Mouse (Mus musculus): ENCODE data around the gene Slu7. TPM values are rescaled to one million over a fixed set of nuclear protein-coding genes. Genes with fewer than 3 reads are reported as not detected.

Slu7 gene
- polyA plus RNA-seq, 1 experiment, result 2.3 TPM

- Histone ChIP-seq H3K36me3 (ENCODE audit: control insufficient read depth, insufficient read depth, low read length) (no peaks in the 10 kb centered on the region), H3K27ac (ENCODE audit: insufficient read depth, low read depth, low read length) (peak within 1 kb of the TSS; percentile 53), H3K4me1 (ENCODE audit: control insufficient read depth, insufficient read depth, insufficient read length, low read length) (peaks cover 5% of the 10 kb centered on the region), H3K27me3 (ENCODE audit: control insufficient read depth, insufficient read depth, low read length) (no peaks in the 10 kb centered on the region), H3K4me3 (ENCODE audit: low read depth, low read length) (peak within 1 kb of the TSS; percentile 66)
- TF ChIP-seq CTCF (IDR thresholded peaks at IDR 0.05; ENCODE audit: extremely low read depth, insufficient read length, insufficient replicate concordance, low read depth, low read length), result no peak
- no peak for TF ChIP-seq POLR2A (IDR thresholded peaks at IDR 0.05; ENCODE audit: low read depth, low read length)
- WGBS, result 2% methylated on average over 24 of the region's 24 CpGs
Measured at GRCm38 (mm10) chr11:43474225-43474774, 40.8 kb downstream of the Slu7 start, which contains the start of gene C1qtnf2. Gene C1qtnf2, plus strand, starts transcription at chr11:43474276.

GRCm38 (mm10) chr11:43479376-43479775, 45.8 kb downstream of the Slu7 start:
- Histone ChIP-seq H3K27ac (ENCODE audit: insufficient read depth, low read depth, low read length) (no peak overlapping the region), H3K27me3 (ENCODE audit: control insufficient read depth, insufficient read depth, low read length) (no peaks in the 10 kb centered on the region), H3K36me3 (ENCODE audit: control insufficient read depth, insufficient read depth, low read length) (no peaks in the 10 kb centered on the region), H3K4me1 (ENCODE audit: control insufficient read depth, insufficient read depth, insufficient read length, low read length) (0 out of 2 replicates have a peak, but pooled peaks cover 2% of the 10 kb centered on the region), H3K4me3 (ENCODE audit: low read depth, low read length) (no peak overlapping the region)
- WGBS, result 83% methylated on average over 3 of the region's 3 CpGs
- TF ChIP-seq POLR2A (IDR thresholded peaks at IDR 0.05; ENCODE audit: low read depth, low read length) (no peak), CTCF (IDR thresholded peaks at IDR 0.05; ENCODE audit: extremely low read depth, insufficient read length, insufficient replicate concordance, low read depth, low read length) (no peak)

- H3K27ac ChIP-seq (ENCODE audit: insufficient read depth, low read depth, low read length), result no peak overlapping the region
- H3K27me3 ChIP-seq (ENCODE audit: control insufficient read depth, insufficient read depth, low read length), result no peaks in the 10 kb centered on the region
- no peaks in the 10 kb centered on the region for H3K4me1 ChIP-seq (ENCODE audit: control insufficient read depth, insufficient read depth, insufficient read length, low read length)
- no peak overlapping the region for H3K4me3 ChIP-seq (ENCODE audit: low read depth, low read length)
- TF ChIP-seq POLR2A (IDR thresholded peaks at IDR 0.05; ENCODE audit: low read depth, low read length) (no peak), CTCF (IDR thresholded peaks at IDR 0.05; ENCODE audit: extremely low read depth, insufficient read length, insufficient replicate concordance, low read depth, low read length) (no peak)
- WGBS, result 35% methylated on average over 5 of the region's 5 CpGs
- H3K36me3 ChIP-seq (ENCODE audit: control insufficient read depth, insufficient read depth, low read length), result no peaks in the 10 kb centered on the region
Measured at GRCm38 (mm10) chr11:43480561-43480960, 47.0 kb downstream of the Slu7 start.

GRCm38 (mm10) chr11:43481672-43482522, 48.4 kb downstream of the Slu7 start:
- H3K4me1 ChIP-seq (ENCODE audit: control insufficient read depth, insufficient read depth, insufficient read length, low read length), result no peaks in the 10 kb centered on the region
- 33% methylated on average over 3 of the region's 3 CpGs for WGBS
- no peak overlapping the region for H3K27ac ChIP-seq (ENCODE audit: insufficient read depth, low read depth, low read length)
- H3K36me3 ChIP-seq (ENCODE audit: control insufficient read depth, insufficient read depth, low read length), result no peaks in the 10 kb centered on the region
- no peak overlapping the region for H3K4me3 ChIP-seq (ENCODE audit: low read depth, low read length)
- no peak for TF ChIP-seq POLR2A (IDR thresholded peaks at IDR 0.05; ENCODE audit: low read depth, low read length)
- no peak for TF ChIP-seq CTCF (IDR thresholded peaks at IDR 0.05; ENCODE audit: extremely low read depth, insufficient read length, insufficient replicate concordance, low read depth, low read length)
- no peaks in the 10 kb centered on the region for H3K27me3 ChIP-seq (ENCODE audit: control insufficient read depth, insufficient read depth, low read length)

GRCm38 (mm10) chr11:43483122-43483792, 49.7 kb downstream of the Slu7 start:
- H3K27ac ChIP-seq (ENCODE audit: insufficient read depth, low read depth, low read length), result no peak overlapping the region
- TF ChIP-seq CTCF (IDR thresholded peaks at IDR 0.05; ENCODE audit: extremely low read depth, insufficient read length, insufficient replicate concordance, low read depth, low read length) (no peak), POLR2A (IDR thresholded peaks at IDR 0.05; ENCODE audit: low read depth, low read length) (no peak)
- 66% methylated on average over 6 of the region's 6 CpGs for WGBS

GRCm38 (mm10) chr11:43484057-43484456, 50.5 kb downstream of the Slu7 start:
- Histone ChIP-seq H3K4me3 (ENCODE audit: low read depth, low read length) (no peak overlapping the region), H3K27ac (ENCODE audit: insufficient read depth, low read depth, low read length) (peak overlapping the region; percentile 16; the same call in 1 of the 2 replicates), H3K27me3 (ENCODE audit: control insufficient read depth, insufficient read depth, low read length) (no peaks in the 10 kb centered on the region), H3K36me3 (ENCODE audit: control insufficient read depth, insufficient read depth, low read length) (no peaks in the 10 kb centered on the region), H3K4me1 (ENCODE audit: control insufficient read depth, insufficient read depth, insufficient read length, low read length) (no peaks in the 10 kb centered on the region)
- WGBS, result 61% methylated on average over 4 of the region's 4 CpGs
- no peak for TF ChIP-seq POLR2A (IDR thresholded peaks at IDR 0.05; ENCODE audit: low read depth, low read length)
- TF ChIP-seq CTCF (IDR thresholded peaks at IDR 0.05; ENCODE audit: extremely low read depth, insufficient read length, insufficient replicate concordance, low read depth, low read length), result no peak

More at GRCm38 (mm10) chr11:43483122-43483792, 49.7 kb downstream of the Slu7 start:
- Histone ChIP-seq H3K4me1 (ENCODE audit: control insufficient read depth, insufficient read depth, insufficient read length, low read length) (no peaks in the 10 kb centered on the region), H3K4me3 (ENCODE audit: low read depth, low read length) (no peak overlapping the region), H3K36me3 (ENCODE audit: control insufficient read depth, insufficient read depth, low read length) (no peaks in the 10 kb centered on the region), H3K27me3 (ENCODE audit: control insufficient read depth, insufficient read depth, low read length) (no peaks in the 10 kb centered on the region)

GRCm38 (mm10) chr11:43484652-43485051, 51.1 kb downstream of the Slu7 start:
- Histone ChIP-seq H3K4me3 (ENCODE audit: low read depth, low read length) (no peak overlapping the region), H3K36me3 (ENCODE audit: control insufficient read depth, insufficient read depth, low read length) (no peaks in the 10 kb centered on the region), H3K4me1 (ENCODE audit: control insufficient read depth, insufficient read depth, insufficient read length, low read length) (no peaks in the 10 kb centered on the region), H3K27me3 (ENCODE audit: control insufficient read depth, insufficient read depth, low read length) (no peaks in the 10 kb centered on the region), H3K27ac (ENCODE audit: insufficient read depth, low read depth, low read length) (no peak overlapping the region)
- WGBS, result 45% methylated on average over 11 of the region's 11 CpGs
- TF ChIP-seq CTCF (IDR thresholded peaks at IDR 0.05; ENCODE audit: extremely low read depth, insufficient read length, insufficient replicate concordance, low read depth, low read length), result no peak
- TF ChIP-seq POLR2A (IDR thresholded peaks at IDR 0.05; ENCODE audit: low read depth, low read length), result no peak
